ENCODE assay signal across 22 mouse cellular contexts in the genomic region with DNA sequence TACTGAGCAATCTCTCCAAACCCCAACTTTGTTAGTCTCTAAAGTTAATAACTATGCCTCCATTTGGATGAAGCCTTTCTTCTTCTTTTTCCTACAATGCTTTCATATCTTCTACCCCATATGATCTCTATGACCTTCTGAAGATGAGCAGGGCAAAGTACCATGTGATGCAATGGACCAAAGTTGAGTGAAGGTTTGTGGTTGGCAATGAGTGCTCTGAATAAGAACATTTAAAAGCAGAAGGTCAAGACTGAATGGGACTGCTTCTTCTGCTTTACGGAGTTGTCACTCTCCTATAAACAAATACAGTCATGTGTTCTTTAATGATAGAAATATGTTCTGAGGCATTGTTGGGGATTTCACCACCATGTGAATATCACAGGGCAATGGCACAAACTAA.
"Had no signal": no experiment of that assay in that cellular context is flagged by ENCODE, and none has a peak within 500 bp of the region (broad histone marks: within the 10 kb centered on the region; RNA-seq: fewer than 3 reads in every experiment).

No protein-coding gene starts in this region.

- H3K27me3 ChIP-seq: heart, embryonic 12.5 days; hindbrain, embryonic 12.5 days; intestine, embryonic 15.5 days; limb, embryonic 13.5 days; limb, embryonic 15.5 days had no signal

- H3K4me3 ChIP-seq: heart, embryonic 10.5 days; heart, embryonic 12.5 days; hindbrain, embryonic 10.5 days; hindbrain, embryonic 12.5 days; intestine, embryonic 15.5 days; limb, embryonic 13.5 days; limb, embryonic 15.5 days had no signal

- H3K4me2 ChIP-seq: heart, embryonic 12.5 days; hindbrain, embryonic 12.5 days; hindbrain, embryonic 14.5 days; intestine, embryonic 15.5 days; limb, embryonic 13.5 days; limb, embryonic 15.5 days had no signal

- H3K4me1 ChIP-seq: heart, embryonic 10.5 days; heart, embryonic 12.5 days; hindbrain, embryonic 10.5 days; hindbrain, embryonic 12.5 days; intestine, embryonic 15.5 days; limb, embryonic 13.5 days; limb, embryonic 15.5 days had no signal

- H3K9me3 ChIP-seq: heart, embryonic 10.5 days; heart, embryonic 12.5 days; hindbrain, embryonic 10.5 days; hindbrain, embryonic 12.5 days; intestine, embryonic 15.5 days; limb, embryonic 13.5 days; limb, embryonic 15.5 days had no signal

- H3K27ac ChIP-seq: heart, embryonic 10.5 days; hindbrain, embryonic 10.5 days; hindbrain, embryonic 12.5 days; hindbrain, embryonic 14.5 days; intestine, embryonic 15.5 days; limb, embryonic 13.5 days; limb, embryonic 15.5 days had no signal

- H3K9ac ChIP-seq: forebrain, postnatal 0 days; heart, embryonic 12.5 days; hindbrain, embryonic 12.5 days; hindbrain, embryonic 14.5 days; intestine, embryonic 15.5 days; limb, embryonic 13.5 days; limb, embryonic 15.5 days had no signal

- H3K36me3 ChIP-seq: heart, embryonic 10.5 days; heart, embryonic 12.5 days; hindbrain, embryonic 10.5 days; hindbrain, embryonic 12.5 days; intestine, embryonic 15.5 days; limb, embryonic 13.5 days; limb, embryonic 15.5 days had no signal

- ATAC-seq: forebrain, postnatal 0 days; hindbrain, embryonic 16.5 days; inflammation-experienced regulatory T-cells, adult 6 months; intestine, embryonic 15.5 days; intestine, postnatal 0 days had no signal

- DNase-seq: forebrain, postnatal 0 days; gastrocnemius, postnatal 14 days; gastrocnemius, postnatal 36 days; heart, postnatal 10 days; heart, postnatal 4 days; kidney, adult 18-20 months; kidney, adult 8-10 months; kidney, postnatal 10 days; kidney, postnatal 25 days; layer of hippocampus, postnatal 36 days; left cerebral cortex, postnatal 4 days had no signal
